In the genomic region with DNA sequence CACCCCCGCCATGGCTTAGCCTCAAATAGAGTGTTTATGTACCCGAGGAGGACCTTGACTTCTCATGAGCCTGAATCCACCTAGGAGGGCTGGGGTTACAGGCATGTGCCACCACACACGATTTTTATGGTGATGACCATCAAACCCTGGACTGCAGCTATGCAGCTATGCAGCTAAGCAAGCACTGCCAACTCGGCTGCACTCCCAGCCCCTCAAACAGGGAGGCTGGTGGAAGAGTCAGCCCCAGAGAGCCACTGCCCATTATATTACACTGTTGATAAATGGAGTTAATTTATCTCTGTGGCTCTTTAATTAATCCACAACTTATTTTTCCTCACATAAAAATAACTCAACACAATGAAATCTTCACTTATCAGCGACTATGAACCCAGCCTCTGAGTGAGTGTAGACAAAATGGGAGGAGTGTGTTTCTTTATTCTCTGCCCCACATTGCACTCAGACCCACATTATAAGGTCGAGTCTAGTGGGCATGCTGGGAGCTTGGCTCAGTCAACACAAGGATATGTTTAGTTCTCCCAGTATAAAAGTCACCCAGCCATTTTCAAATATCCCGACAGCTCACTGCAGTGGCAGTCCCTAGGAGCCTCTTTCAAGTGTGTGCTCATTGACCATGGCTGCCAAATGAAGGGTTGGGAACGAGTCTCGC, we compare ENCODE assay signal across 27 mouse cellular contexts.
A peak's percentile ranks its signal among the peaks of the same experiment; 100 is the strongest.
DNase-seq lines count a peak whose midpoint lies in the region; ATAC-seq lines count a peak whose summit lies in the region.
"Had no signal": no experiment of that assay in that cellular context is flagged by ENCODE, and none has a peak within 500 bp of the region (broad histone marks: within the 10 kb centered on the region; RNA-seq: fewer than 3 reads in every experiment).

No protein-coding gene starts in this region.

- no peak overlapping the region for H3K4me2 ChIP-seq in hindbrain, embryonic 16.5 days (ENCODE audit: low read length)
- H3K4me2 ChIP-seq in hindbrain, embryonic 14.5 days (replicated peaks) = no peak overlapping the region
- H3K4me2 ChIP-seq in stomach, embryonic 16.5 days (ENCODE audit: low read depth, low read length) = no peak overlapping the region
- H3K4me2 ChIP-seq: embryonic facial prominence, embryonic 13.5 days; forebrain, embryonic 12.5 days; heart, embryonic 12.5 days; heart, embryonic 15.5 days had no signal

- H3K4me3 ChIP-seq in hindbrain, embryonic 16.5 days (ENCODE audit: low read length) = no peak overlapping the region
- no peak overlapping the region for H3K4me3 ChIP-seq in hindbrain, embryonic 14.5 days (replicated peaks; ENCODE audit: low read length)
- H3K4me3 ChIP-seq in stomach, embryonic 16.5 days (replicated peaks; ENCODE audit: low read length) = no peak overlapping the region
- H3K4me3 ChIP-seq: embryonic facial prominence, embryonic 10.5 days; embryonic facial prominence, embryonic 13.5 days; erythroblast, embryonic 14.5 days; forebrain, embryonic 12.5 days; heart, embryonic 12.5 days; heart, embryonic 15.5 days; hindbrain, embryonic 10.5 days had no signal

- 65% methylated on average over 9 of the region's 9 CpGs for WGBS in hindbrain, embryonic 16.5 days
- WGBS in hindbrain, embryonic 14.5 days = 72% methylated on average over 9 of the region's 9 CpGs
- WGBS in stomach, embryonic 16.5 days = 64% methylated on average over 9 of the region's 9 CpGs

- ATAC-seq in hindbrain, embryonic 16.5 days = peak; percentile 68
- no peak for ATAC-seq in hindbrain, embryonic 14.5 days (ENCODE audit: low FRiP score)
- peak; percentile 17; the same call in 1 of the 2 replicates for ATAC-seq in stomach, embryonic 16.5 days (ENCODE audit: insufficient read depth, low FRiP score)
- ATAC-seq: CD4-positive, CD25-positive, alpha-beta regulatory T cell, adult 4 months; forebrain, embryonic 16.5 days; hindbrain, postnatal 0 days; inflammation-experienced regulatory T-cells, adult 6 months had no signal

- no peak for DNase-seq in hindbrain, embryonic 14.5 days (ENCODE audit: low spot score)
- DNase-seq in testis, postnatal 10 days (ENCODE audit: low spot score) = peak; percentile 28
- no peak for DNase-seq in testis, postnatal 14 days (ENCODE audit: low spot score)
- no peak for DNase-seq in left cerebral cortex, adult 11 months (ENCODE audit: low spot score)
- DNase-seq: adrenal gland, adult 2 months; adrenal gland, postnatal 14 days; cerebellum, adult 11 months; cerebellum, adult 2 months; cerebellum, postnatal 36 days; embryo, embryonic 11 days; gastrocnemius, postnatal 10 days; gastrocnemius, postnatal 36 days; heart, postnatal 10 days; heart, postnatal 36 days had no signal

- no peak overlapping the region for H3K27ac ChIP-seq in hindbrain, embryonic 16.5 days (ENCODE audit: low read depth, low read length)
- H3K27ac ChIP-seq in hindbrain, embryonic 14.5 days = no peak overlapping the region
- no peak overlapping the region for H3K27ac ChIP-seq in stomach, embryonic 16.5 days (ENCODE audit: low read length)
- H3K27ac ChIP-seq: embryonic facial prominence, embryonic 10.5 days; embryonic facial prominence, embryonic 13.5 days; forebrain, embryonic 12.5 days; heart, embryonic 15.5 days; hindbrain, embryonic 10.5 days; hindbrain, postnatal 0 days had no signal

- H3K9me3 ChIP-seq in hindbrain, embryonic 16.5 days (ENCODE audit: control insufficient read depth, low read length) = no peaks in the 10 kb centered on the region
- H3K9me3 ChIP-seq in hindbrain, embryonic 14.5 days (ENCODE audit: control insufficient read depth, low read length) = no peaks in the 10 kb centered on the region
- H3K9me3 ChIP-seq in stomach, embryonic 16.5 days (replicated peaks; ENCODE audit: control insufficient read depth, low read length) = no peaks in the 10 kb centered on the region
- H3K9me3 ChIP-seq: embryonic facial prominence, embryonic 10.5 days; embryonic facial prominence, embryonic 13.5 days; forebrain, embryonic 12.5 days; heart, embryonic 12.5 days; heart, embryonic 15.5 days; hindbrain, embryonic 10.5 days had no signal

- no peaks in the 10 kb centered on the region for H3K36me3 ChIP-seq in hindbrain, embryonic 16.5 days (ENCODE audit: control insufficient read depth, insufficient read depth, low read length)
- H3K36me3 ChIP-seq in hindbrain, embryonic 14.5 days (replicated peaks; ENCODE audit: control insufficient read depth, insufficient read depth) = peaks cover 18% of the 10 kb centered on the region
- H3K36me3 ChIP-seq in stomach, embryonic 16.5 days (ENCODE audit: control insufficient read depth, insufficient read depth, low read length) = no peaks in the 10 kb centered on the region
- H3K36me3 ChIP-seq: embryonic facial prominence, embryonic 13.5 days; heart, embryonic 12.5 days; heart, embryonic 15.5 days had no signal

- no peak overlapping the region for H3K9ac ChIP-seq in hindbrain, embryonic 16.5 days (ENCODE audit: low read depth, low read length)
- no peak overlapping the region for H3K9ac ChIP-seq in hindbrain, embryonic 14.5 days
- no peak overlapping the region for H3K9ac ChIP-seq in stomach, embryonic 16.5 days (ENCODE audit: low read length)
- H3K9ac ChIP-seq: embryonic facial prominence, embryonic 13.5 days; forebrain, embryonic 12.5 days; heart, embryonic 12.5 days; heart, embryonic 15.5 days had no signal

- H3K4me1 ChIP-seq in hindbrain, embryonic 16.5 days (ENCODE audit: control insufficient read depth, insufficient read depth, low read depth, low read length) = no peaks in the 10 kb centered on the region; the same call in 1 of the 2 replicates
- H3K4me1 ChIP-seq in hindbrain, embryonic 14.5 days (replicated peaks; ENCODE audit: control insufficient read depth, insufficient read depth, low read length) = no peaks in the 10 kb centered on the region
- H3K4me1 ChIP-seq in stomach, embryonic 16.5 days (ENCODE audit: control insufficient read depth, insufficient read depth, low read length) = no peaks in the 10 kb centered on the region
- H3K4me1 ChIP-seq: embryonic facial prominence, embryonic 13.5 days; heart, embryonic 12.5 days; heart, embryonic 15.5 days had no signal

- no peaks in the 10 kb centered on the region for H3K27me3 ChIP-seq in hindbrain, embryonic 16.5 days (replicated peaks; ENCODE audit: control insufficient read depth, insufficient read depth, low read length)
- no peaks in the 10 kb centered on the region for H3K27me3 ChIP-seq in hindbrain, embryonic 14.5 days (ENCODE audit: control insufficient read depth, insufficient read depth, low read length)
- H3K27me3 ChIP-seq in stomach, embryonic 16.5 days (ENCODE audit: control insufficient read depth, insufficient read depth, low read length) = no peaks in the 10 kb centered on the region
- H3K27me3 ChIP-seq: embryonic facial prominence, embryonic 13.5 days; forebrain, embryonic 12.5 days; heart, embryonic 12.5 days; heart, embryonic 15.5 days had no signal
